Mouse (Mus musculus): ENCODE results near the gene Art4. TPM values are rescaled to one million over a fixed set of nuclear protein-coding genes. Genes with fewer than 3 reads are reported as not detected.

Art4 gene
- total and polyA plus RNA-seq, 3 experiments = 12.8 to 19.6 (median 16.3) TPM

DNA sequence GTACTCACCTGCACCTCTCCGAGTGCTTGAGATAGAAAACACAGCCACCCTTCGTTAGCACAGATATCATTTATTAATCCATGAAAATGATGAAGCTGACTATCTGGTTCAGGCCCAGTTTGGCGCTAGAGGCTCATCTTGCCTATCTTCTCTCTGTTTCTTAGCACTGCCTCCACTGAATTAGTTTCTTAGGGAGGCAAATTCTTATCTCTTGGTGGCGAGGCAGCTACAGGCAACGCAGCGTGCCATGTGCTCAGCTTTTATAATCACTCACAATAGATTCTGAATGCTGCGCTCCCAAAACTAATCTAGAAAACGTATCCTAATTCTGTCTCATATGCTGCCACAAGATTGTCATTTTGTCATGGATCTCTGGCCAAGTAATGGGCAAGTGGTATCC, 9.1 kb downstream of the Art4 start:
- Histone ChIP-seq H3K4me1 (ENCODE audit: control insufficient read depth, insufficient read depth, low read length) (no peaks in the 10 kb centered on the region; the same call in 1 of the 2 replicates), H3K79me2 (replicated peaks; ENCODE audit: control insufficient read depth, insufficient read depth, low read length) (no peaks in the 10 kb centered on the region), H3K4me3 (no peak overlapping the region), H3K9ac (ENCODE audit: low read depth, low read length) (no peak overlapping the region), H3K27me3 (ENCODE audit: control insufficient read depth, insufficient read depth, low read length) (no peaks in the 10 kb centered on the region), H3K36me3 (ENCODE audit: control insufficient read depth, insufficient read depth, low read length) (no peaks in the 10 kb centered on the region), H3K27ac (no peak overlapping the region)
- 89% methylated on average over 8 of the region's 8 CpGs for WGBS
- intact Hi-C loops (cut with DNase I) = no loop called here
- no peak for TF ChIP-seq POLR2A (IDR thresholded peaks at IDR 0.05; ENCODE audit: insufficient read depth, low read depth, low read length)
- TF ChIP-seq CTCF (IDR thresholded peaks at IDR 0.05) = no peak
- no peak for TF ChIP-seq EP300 (IDR thresholded peaks at IDR 0.05; ENCODE audit: insufficient read depth, low read depth, low read length)
- DNase-seq = no peak

DNA sequence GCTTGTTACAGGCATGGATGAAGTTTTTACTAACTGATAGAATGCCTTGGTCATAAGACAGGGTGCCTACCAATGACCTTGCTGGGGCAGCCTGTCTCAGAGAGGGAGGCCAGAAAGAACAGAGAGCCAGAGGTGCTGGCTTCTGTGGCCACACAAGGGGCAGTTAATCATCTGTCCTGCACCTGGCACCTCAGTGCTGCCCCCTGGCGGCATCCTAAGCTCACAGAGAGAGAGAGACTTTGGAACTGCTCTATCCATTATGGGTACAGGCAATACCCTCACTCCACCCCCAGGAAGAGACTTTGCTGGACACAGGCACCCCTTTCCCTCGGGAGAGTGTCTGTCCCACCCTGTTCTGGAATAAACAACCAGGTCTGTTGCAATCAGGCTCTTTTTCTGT, 9.7 kb downstream of the Art4 start:
- no peaks in the 10 kb centered on the region; the same call in 1 of the 2 replicates for H3K4me1 ChIP-seq (ENCODE audit: control insufficient read depth, insufficient read depth, low read length)
- no peaks in the 10 kb centered on the region for H3K27me3 ChIP-seq (ENCODE audit: control insufficient read depth, insufficient read depth, low read length)
- H3K79me2 ChIP-seq (replicated peaks; ENCODE audit: control insufficient read depth, insufficient read depth, low read length) = no peaks in the 10 kb centered on the region
- H3K36me3 ChIP-seq (ENCODE audit: control insufficient read depth, insufficient read depth, low read length) = no peaks in the 10 kb centered on the region
- H3K9ac ChIP-seq (ENCODE audit: low read depth, low read length) = no peak overlapping the region
- peak; percentile 59 to 70 for DNase-seq
- intact Hi-C loops (cut with DNase I) = no loop called here
- H3K27ac ChIP-seq = no peak overlapping the region
- no peak overlapping the region for H3K4me3 ChIP-seq
- 28% methylated on average over 2 of the region's 2 CpGs for WGBS
- peak; percentile 83 for TF ChIP-seq CTCF (IDR thresholded peaks at IDR 0.05)
- TF ChIP-seq POLR2A (IDR thresholded peaks at IDR 0.05; ENCODE audit: insufficient read depth, low read depth, low read length) = no peak

DNA sequence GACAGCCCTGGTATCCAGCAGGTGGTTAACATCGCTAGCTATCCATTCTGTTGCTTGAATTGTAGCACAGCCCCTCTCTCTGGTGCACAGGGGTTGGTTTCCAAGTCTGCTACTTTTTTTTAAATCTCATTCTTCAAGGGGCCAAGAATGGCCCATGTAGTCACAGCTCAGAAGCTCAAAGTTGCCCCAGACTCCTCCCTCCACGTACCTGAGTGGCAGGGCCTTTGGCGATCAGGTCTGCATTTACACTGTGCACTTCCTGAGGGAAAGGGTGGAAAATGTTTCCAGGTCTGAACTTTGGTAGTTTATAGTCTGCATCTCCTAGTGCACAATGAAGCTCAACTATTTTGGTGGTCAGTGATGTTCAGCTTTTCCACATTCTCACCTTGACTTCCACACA, 10.3 kb downstream of the Art4 start:
- H3K36me3 ChIP-seq (ENCODE audit: control insufficient read depth, insufficient read depth, low read length) = no peaks in the 10 kb centered on the region
- 88% methylated on average over 3 of the region's 3 CpGs for WGBS
- no peak overlapping the region for H3K9ac ChIP-seq (ENCODE audit: low read depth, low read length)
- no peaks in the 10 kb centered on the region for H3K79me2 ChIP-seq (replicated peaks; ENCODE audit: control insufficient read depth, insufficient read depth, low read length)
- H3K27me3 ChIP-seq (ENCODE audit: control insufficient read depth, insufficient read depth, low read length) = no peaks in the 10 kb centered on the region
- no peak for DNase-seq
- no peak for TF ChIP-seq POLR2A (IDR thresholded peaks at IDR 0.05; ENCODE audit: insufficient read depth, low read depth, low read length)
- no peak for TF ChIP-seq EP300 (IDR thresholded peaks at IDR 0.05; ENCODE audit: insufficient read depth, low read depth, low read length)
- no peak for TF ChIP-seq CTCF (IDR thresholded peaks at IDR 0.05)
- intact Hi-C loops (cut with DNase I) = no loop called here
- no peak overlapping the region for H3K27ac ChIP-seq
- H3K4me3 ChIP-seq = no peak overlapping the region
- H3K4me1 ChIP-seq (ENCODE audit: control insufficient read depth, insufficient read depth, low read length) = no peaks in the 10 kb centered on the region

DNA sequence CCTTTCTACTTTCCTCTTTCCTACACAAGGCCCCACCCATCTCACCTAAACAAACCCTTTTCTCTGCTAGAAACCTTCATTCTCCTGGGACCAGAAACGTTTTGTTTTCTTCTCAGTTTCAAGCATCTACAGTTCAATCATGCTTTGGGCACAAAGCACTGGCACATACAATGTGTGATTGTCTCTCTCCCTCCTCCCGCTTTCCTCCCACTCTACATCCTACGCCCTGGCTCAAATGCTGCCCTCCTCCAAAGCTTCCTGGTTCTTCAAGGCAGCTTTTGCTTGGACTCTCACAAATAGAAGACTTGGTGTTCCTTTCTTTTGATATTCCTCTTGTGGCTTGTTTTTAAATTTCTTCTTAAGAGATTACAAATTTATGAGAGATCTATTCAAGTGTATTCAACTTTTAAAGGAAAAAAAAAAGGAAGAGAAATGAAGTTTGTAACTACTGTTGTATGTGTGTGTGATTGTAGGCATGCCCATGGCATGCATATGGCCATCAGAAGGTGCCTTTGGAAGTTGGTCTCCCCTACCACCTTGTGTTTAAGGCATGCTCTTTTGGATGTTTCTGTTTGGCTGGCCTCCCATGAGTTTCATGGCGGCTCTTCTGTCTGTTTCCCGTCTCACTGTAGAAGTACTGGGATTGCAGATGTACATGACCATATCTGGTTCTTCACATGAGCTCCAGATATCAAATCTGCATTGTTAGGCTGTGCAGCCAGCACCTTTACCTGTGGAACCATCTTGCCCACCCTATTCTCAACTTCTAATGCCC, 11.6 kb downstream of the Art4 start:
- WGBS = 69% methylated on average over 5 of the region's 5 CpGs
- H3K79me2 ChIP-seq (replicated peaks; ENCODE audit: control insufficient read depth, insufficient read depth, low read length) = no peaks in the 10 kb centered on the region
- H3K9ac ChIP-seq (ENCODE audit: low read depth, low read length) = no peak overlapping the region
- H3K4me3 ChIP-seq = no peak overlapping the region
- intact Hi-C loops (cut with DNase I) = no loop called here
- no peaks in the 10 kb centered on the region for H3K27me3 ChIP-seq (ENCODE audit: control insufficient read depth, insufficient read depth, low read length)
- no peak for TF ChIP-seq CTCF (IDR thresholded peaks at IDR 0.05)
- no peak for TF ChIP-seq POLR2A (IDR thresholded peaks at IDR 0.05; ENCODE audit: insufficient read depth, low read depth, low read length)
- no peak for TF ChIP-seq EP300 (IDR thresholded peaks at IDR 0.05; ENCODE audit: insufficient read depth, low read depth, low read length)
- H3K36me3 ChIP-seq (ENCODE audit: control insufficient read depth, insufficient read depth, low read length) = no peaks in the 10 kb centered on the region
- no peak for DNase-seq
- H3K4me1 ChIP-seq (ENCODE audit: control insufficient read depth, insufficient read depth, low read length) = no peaks in the 10 kb centered on the region
- H3K27ac ChIP-seq = no peak overlapping the region

DNA sequence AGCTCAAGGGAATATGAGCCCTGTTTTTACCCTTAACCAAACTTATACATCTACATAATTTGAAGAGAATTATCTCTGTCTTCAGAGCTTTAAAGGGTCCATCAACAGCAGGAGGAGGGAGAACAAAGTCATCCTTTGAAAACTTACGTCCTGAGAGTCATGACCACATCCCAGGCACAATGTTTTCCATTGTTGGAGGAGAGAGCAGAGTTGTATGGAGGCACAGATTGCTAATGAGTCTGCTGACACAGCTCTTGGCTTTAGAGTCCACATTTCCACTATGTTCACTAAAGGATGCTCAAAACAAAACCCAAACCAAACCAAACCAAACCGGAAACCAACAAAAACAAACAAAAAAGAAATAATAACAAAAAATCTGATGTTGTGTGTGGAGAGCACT, 12.6 kb downstream of the Art4 start:
- no peak for TF ChIP-seq POLR2A (IDR thresholded peaks at IDR 0.05; ENCODE audit: insufficient read depth, low read depth, low read length)
- no peak overlapping the region for H3K9ac ChIP-seq (ENCODE audit: low read depth, low read length)
- H3K27ac ChIP-seq = no peak overlapping the region
- DNase-seq = no peak
- H3K27me3 ChIP-seq (ENCODE audit: control insufficient read depth, insufficient read depth, low read length) = no peaks in the 10 kb centered on the region
- no peaks in the 10 kb centered on the region for H3K79me2 ChIP-seq (replicated peaks; ENCODE audit: control insufficient read depth, insufficient read depth, low read length)
- 66% methylated on average over 2 of the region's 2 CpGs for WGBS
- no peak overlapping the region for H3K4me3 ChIP-seq
- intact Hi-C loops (cut with DNase I) = no loop called here
- no peaks in the 10 kb centered on the region for H3K4me1 ChIP-seq (ENCODE audit: control insufficient read depth, insufficient read depth, low read length)
- no peaks in the 10 kb centered on the region for H3K36me3 ChIP-seq (ENCODE audit: control insufficient read depth, insufficient read depth, low read length)

DNA sequence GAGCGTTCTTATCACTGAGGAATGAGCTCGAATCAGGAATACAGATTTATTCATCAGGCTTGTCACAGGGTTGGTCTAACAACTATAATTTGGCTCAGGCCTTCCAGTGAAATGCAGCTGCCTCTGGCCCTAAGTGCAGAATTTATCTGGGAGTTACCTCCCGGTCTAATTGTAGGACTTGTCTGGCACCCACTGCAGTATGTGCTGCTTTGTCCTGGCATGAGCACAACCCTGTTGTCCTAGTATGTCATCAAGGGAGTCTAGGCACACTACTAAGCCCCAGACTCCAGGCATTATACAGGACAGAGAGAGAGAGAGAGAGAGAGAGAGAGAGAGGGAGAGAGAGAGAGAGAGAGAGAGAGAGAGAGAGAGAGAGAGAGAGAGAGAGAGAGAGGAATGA, 20.2 kb downstream of the Art4 start:
- no peak for TF ChIP-seq CTCF (IDR thresholded peaks at IDR 0.05)
- no peak for TF ChIP-seq POLR2A (IDR thresholded peaks at IDR 0.05; ENCODE audit: insufficient read depth, low read depth, low read length)
- no peak for TF ChIP-seq EP300 (IDR thresholded peaks at IDR 0.05; ENCODE audit: insufficient read depth, low read depth, low read length)
- intact Hi-C loops (cut with DNase I) = no loop called here

More for the DNA sequence above, 20.2 kb downstream of the Art4 start:
- no peak for DNase-seq
- H3K79me2 ChIP-seq (replicated peaks; ENCODE audit: control insufficient read depth, insufficient read depth, low read length) = no peaks in the 10 kb centered on the region
- H3K27me3 ChIP-seq (ENCODE audit: control insufficient read depth, insufficient read depth, low read length) = no peaks in the 10 kb centered on the region
- no peaks in the 10 kb centered on the region for H3K36me3 ChIP-seq (ENCODE audit: control insufficient read depth, insufficient read depth, low read length)
- no peak overlapping the region for H3K9ac ChIP-seq (ENCODE audit: low read depth, low read length)
- H3K4me3 ChIP-seq = no peak overlapping the region
- 49% methylated on average over 3 of the region's 3 CpGs for WGBS
- H3K27ac ChIP-seq = no peak overlapping the region
- H3K4me1 ChIP-seq (ENCODE audit: control insufficient read depth, insufficient read depth, low read length) = peaks cover 1% of the 10 kb centered on the region; the same call in 1 of the 2 replicates

Measured in heart, adult 2 months (tissue).